In the genomic region with DNA sequence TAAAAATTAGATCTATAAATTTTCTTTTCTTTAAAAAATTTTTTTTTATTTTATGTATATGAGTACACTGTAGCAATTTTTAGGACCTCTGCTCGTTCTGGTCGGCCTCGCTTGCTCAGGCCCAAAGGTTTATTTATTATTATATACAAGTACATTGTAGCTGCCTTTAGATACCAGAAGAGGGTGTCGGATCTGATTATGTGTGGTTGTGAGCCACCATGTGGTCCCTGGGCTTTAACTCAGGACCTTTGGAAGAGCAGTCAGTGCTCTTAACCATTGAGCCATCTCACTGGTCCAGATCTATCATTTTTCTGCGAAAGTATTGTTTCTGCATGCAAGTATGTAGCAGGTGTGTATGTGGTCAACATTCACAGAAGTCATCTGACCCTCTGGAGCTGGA, we compare ENCODE assay signal across 46 mouse cellular contexts. TPM values are rescaled to one million over a fixed set of nuclear protein-coding genes. Genes with fewer than 3 reads are reported as not detected.
"Had no signal": no experiment of that assay in that cellular context is flagged by ENCODE, and none has a peak within 500 bp of the region (broad histone marks: within the 10 kb centered on the region; RNA-seq: fewer than 3 reads in every experiment).

No protein-coding gene starts in this region.

- DNase-seq: left cerebral cortex, postnatal 4 days; liver; liver, embryonic 13.5 days; liver, postnatal 0 days; lung, adult 18-20 months; lung, adult 2 months; lung, embryonic 14.5 days; lung, postnatal 10 days; lung, postnatal 14 days; lung, postnatal 36 days; lung, postnatal 4 days; midbrain, embryonic 14.5 days had no signal

- H3K4me3 ChIP-seq: limb, embryonic 10.5 days; limb, embryonic 12.5 days; limb, embryonic 13.5 days; limb, embryonic 15.5 days; liver, embryonic 12.5 days; liver, embryonic 13.5 days; liver, embryonic 15.5 days; lung, embryonic 15.5 days; megakaryocyte, embryonic 14.5 days; midbrain, embryonic 10.5 days; midbrain, embryonic 12.5 days; midbrain, embryonic 13.5 days; midbrain, embryonic 15.5 days; myocyte; neural tube, embryonic 12.5 days; neural tube, embryonic 13.5 days had no signal

- H3K9me3 ChIP-seq: limb, embryonic 10.5 days; limb, embryonic 12.5 days; limb, embryonic 13.5 days; limb, embryonic 15.5 days; liver, embryonic 12.5 days; liver, embryonic 13.5 days; liver, embryonic 15.5 days; lung, embryonic 15.5 days; megakaryocyte, embryonic 14.5 days; midbrain, embryonic 10.5 days; midbrain, embryonic 12.5 days; midbrain, embryonic 13.5 days; midbrain, embryonic 15.5 days; neural tube, embryonic 12.5 days; neural tube, embryonic 13.5 days had no signal

- H3K4me1 ChIP-seq: liver, embryonic 12.5 days; liver, embryonic 13.5 days; liver, embryonic 15.5 days; lung, embryonic 15.5 days; megakaryocyte, embryonic 14.5 days; midbrain, embryonic 10.5 days; midbrain, embryonic 12.5 days; midbrain, embryonic 13.5 days; midbrain, embryonic 15.5 days; neural tube, embryonic 12.5 days; neural tube, embryonic 13.5 days had no signal

- H3K36me3 ChIP-seq: limb, embryonic 10.5 days; limb, embryonic 12.5 days; limb, embryonic 13.5 days; limb, embryonic 15.5 days; liver, embryonic 12.5 days; liver, embryonic 13.5 days; liver, embryonic 15.5 days; lung, embryonic 15.5 days; midbrain, embryonic 10.5 days; midbrain, embryonic 12.5 days; midbrain, embryonic 13.5 days; midbrain, embryonic 15.5 days; neural tube, embryonic 12.5 days; neural tube, embryonic 13.5 days had no signal

- H3K4me2 ChIP-seq: liver, embryonic 11.5 days; liver, embryonic 12.5 days; liver, embryonic 13.5 days; liver, embryonic 15.5 days; lung, embryonic 14.5 days; lung, embryonic 15.5 days; midbrain, embryonic 12.5 days; midbrain, embryonic 13.5 days; midbrain, embryonic 15.5 days; neural tube, embryonic 12.5 days; neural tube, embryonic 13.5 days had no signal

- H3K27me3 ChIP-seq: limb, embryonic 12.5 days; limb, embryonic 13.5 days; limb, embryonic 15.5 days; liver, embryonic 12.5 days; liver, embryonic 13.5 days; liver, embryonic 15.5 days; lung, embryonic 15.5 days; midbrain, embryonic 12.5 days; midbrain, embryonic 13.5 days; midbrain, embryonic 15.5 days; neural tube, embryonic 12.5 days; neural tube, embryonic 13.5 days had no signal

- H3K27ac ChIP-seq: limb, embryonic 15.5 days; liver, embryonic 12.5 days; liver, embryonic 13.5 days; liver, embryonic 14.5 days; liver, embryonic 15.5 days; lung, embryonic 15.5 days; macrophage; midbrain, embryonic 10.5 days; midbrain, embryonic 12.5 days; midbrain, embryonic 13.5 days; midbrain, embryonic 15.5 days; neural tube, embryonic 12.5 days; neural tube, embryonic 13.5 days had no signal

- ATAC-seq: liver, embryonic 12.5 days; liver, postnatal 0 days; lung, postnatal 0 days; midbrain, embryonic 13.5 days; midbrain, embryonic 15.5 days; midbrain, embryonic 16.5 days had no signal

- H3K9ac ChIP-seq: limb, embryonic 12.5 days; limb, embryonic 13.5 days; limb, embryonic 15.5 days; liver, embryonic 12.5 days; liver, embryonic 13.5 days; liver, embryonic 14.5 days; liver, embryonic 15.5 days; liver, postnatal 0 days; lung, embryonic 14.5 days; lung, embryonic 15.5 days; midbrain, embryonic 12.5 days; midbrain, embryonic 13.5 days; midbrain, embryonic 15.5 days; neural tube, embryonic 12.5 days; neural tube, embryonic 13.5 days had no signal

RNA-seq across cellular contexts. Expression of a gene that starts 4.6 kb away (rescaled TPM):
- total RNA-seq: left cerebral cortex, postnatal 10 days; left cerebral cortex, postnatal 14 days; left cerebral cortex, postnatal 25 days; left cerebral cortex, postnatal 36 days; left cerebral cortex, postnatal 4 days; liver, adult 2 months; megakaryocyte progenitor cell, adult 5-6 weeks; megakaryocyte, adult 5-6 weeks; megakaryocyte-erythroid progenitor cell, adult 5-6 weeks; monocyte, adult 5-6 weeks had no signal
- polyA plus RNA-seq: limb, embryonic 10.5 days; limb, embryonic 11.5 days; limb, embryonic 12.5 days; limb, embryonic 13.5 days; limb, embryonic 14.5 days; limb, embryonic 15.5 days; liver, adult 2 months; liver, embryonic 11.5 days; liver, embryonic 12.5 days; liver, embryonic 13.5 days; liver, embryonic 14.5 days; liver, embryonic 15.5 days; liver, embryonic 16.5 days; liver, postnatal 0 days; lung, adult 2 months; lung, embryonic 14.5 days; lung, embryonic 15.5 days; lung, embryonic 16.5 days; lung, postnatal 0 days; macrophage; midbrain, embryonic 10.5 days; midbrain, embryonic 12.5 days; midbrain, embryonic 13.5 days; midbrain, embryonic 14.5 days; midbrain, embryonic 15.5 days; midbrain, embryonic 16.5 days; myocyte; neural tube, embryonic 11.5 days; neural tube, embryonic 12.5 days; neural tube, embryonic 13.5 days had no signal

RNA-seq across cellular contexts. Expression of a gene that starts 18.3 kb away (rescaled TPM):
- total RNA-seq: megakaryocyte-erythroid progenitor cell, adult 5-6 weeks had no signal
